Mouse (Mus musculus): Measurements from ENCODE around the gene Ahrr.

GRCm38 (mm10) chr13:74192613-74193012, 99.5 kb downstream of the Ahrr start:
- TF ChIP-seq MAFK (IDR thresholded peaks at IDR 0.05; ENCODE audit: insufficient read depth, low read depth, low read length) (no peak), ZC3H11A (IDR thresholded peaks at IDR 0.05; ENCODE audit: borderline replicate concordance, low read depth, low read length) (no peak)

Data from ES-E14 (cell line).